Mouse (Mus musculus): Measurements from ENCODE around the gene Pitpnm2. TPM values are rescaled to one million over a fixed set of nuclear protein-coding genes. Genes with fewer than 3 reads are reported as not detected.
"Not testable (repeated sequence)": the region's sequence is repeated elsewhere in the genome, so short reads cannot be mapped to it uniquely, and the experiment has no call there.

The Pitpnm2 gene
- total RNA-seq, 2 experiments from 2014 or later = 50.0 to 57.2 TPM

DNA sequence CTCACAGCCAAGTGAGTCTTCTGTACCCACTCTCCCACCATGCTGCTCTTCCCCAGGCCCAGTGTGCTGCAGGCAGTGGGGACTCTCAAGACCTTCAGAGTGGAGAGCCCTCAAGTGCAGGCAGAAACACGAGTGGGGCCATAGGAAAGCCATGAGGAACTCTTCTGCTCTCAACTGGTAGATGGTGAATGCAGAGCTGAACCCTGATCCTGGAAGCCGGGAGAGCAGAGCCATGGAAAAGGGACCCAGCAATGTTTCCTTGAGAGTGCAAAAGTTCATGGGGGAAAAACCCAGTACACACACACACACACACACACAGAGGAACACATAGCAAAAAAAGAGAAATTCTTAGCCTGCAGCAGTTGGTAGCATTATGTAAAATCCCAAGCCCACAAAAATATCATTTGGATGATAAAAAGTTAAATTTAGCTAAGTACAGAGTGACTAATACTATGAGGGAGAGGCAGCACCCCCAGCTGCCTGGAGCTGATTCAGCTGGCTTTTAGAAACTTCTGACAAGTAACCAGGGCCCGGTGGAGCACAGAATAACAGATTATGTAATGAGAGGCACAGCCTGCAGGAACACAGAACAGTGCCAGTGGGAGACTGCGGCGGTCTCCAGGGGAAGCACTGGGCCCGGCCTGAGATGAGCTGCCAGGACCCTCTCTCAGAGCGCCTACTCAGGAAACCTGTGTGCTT lies 28.4 kb downstream of the Pitpnm2 start:
- DNase-seq = peak; percentile 83 to 86

DNA sequence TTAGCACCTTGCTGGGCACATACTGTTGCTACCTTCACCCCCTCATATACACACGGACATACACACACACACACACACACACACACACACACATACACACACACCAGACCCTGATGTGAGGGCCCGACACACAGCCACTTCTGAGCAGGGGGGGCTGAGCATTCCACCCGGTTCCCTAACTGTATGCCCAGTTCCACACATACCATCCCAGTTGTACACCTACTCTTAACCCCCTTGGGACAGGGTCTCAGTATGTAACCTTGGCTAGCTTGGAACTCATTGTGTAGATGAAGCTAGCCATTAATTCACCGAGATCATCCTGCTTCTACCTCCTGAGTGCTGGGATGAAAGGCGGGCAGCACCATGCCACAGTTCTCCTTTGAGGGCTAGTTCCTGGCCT lies 29.0 kb downstream of the Pitpnm2 start:
- no peak for DNase-seq

DNA sequence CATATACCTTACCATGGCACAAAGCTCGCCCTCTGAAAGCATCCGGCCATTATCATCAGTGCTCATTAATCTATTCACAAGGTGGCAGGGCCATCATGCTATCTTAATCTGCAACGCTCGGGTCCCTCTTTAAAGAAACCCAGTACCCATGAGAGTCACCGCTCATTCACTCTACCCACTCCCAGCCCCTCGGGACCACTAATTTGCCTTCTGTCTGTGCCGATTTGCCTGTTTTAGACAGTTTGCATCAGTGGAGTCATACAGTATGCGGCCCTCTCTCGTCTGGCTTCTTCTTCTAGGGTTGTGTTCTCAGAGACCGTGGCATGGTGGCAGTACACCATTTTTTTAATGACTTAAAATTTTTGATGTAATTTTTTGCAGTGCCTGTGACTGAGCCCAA lies 30.1 kb downstream of the Pitpnm2 start:
- DNase-seq = no peak

DNA sequence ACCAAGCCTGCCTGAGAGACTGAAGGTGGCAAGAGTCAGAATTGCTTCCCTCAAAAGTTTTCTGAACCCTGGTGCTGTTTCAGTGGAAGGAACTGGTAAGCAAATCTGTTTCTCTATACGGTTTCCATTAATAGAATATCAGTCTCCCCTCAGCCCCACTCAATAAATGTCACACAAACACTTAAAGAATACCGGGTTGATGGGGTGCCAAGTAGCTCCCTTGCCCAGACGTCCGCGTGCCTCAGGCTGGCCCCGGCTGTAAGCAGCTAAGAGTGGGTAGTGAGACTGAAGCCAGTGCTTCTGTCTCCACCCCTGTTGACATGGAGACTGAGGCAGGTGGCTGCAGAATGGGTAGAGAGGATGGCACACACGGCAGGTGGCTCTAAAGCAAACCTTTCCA lies 30.6 kb downstream of the Pitpnm2 start:
- no peak for DNase-seq

DNA sequence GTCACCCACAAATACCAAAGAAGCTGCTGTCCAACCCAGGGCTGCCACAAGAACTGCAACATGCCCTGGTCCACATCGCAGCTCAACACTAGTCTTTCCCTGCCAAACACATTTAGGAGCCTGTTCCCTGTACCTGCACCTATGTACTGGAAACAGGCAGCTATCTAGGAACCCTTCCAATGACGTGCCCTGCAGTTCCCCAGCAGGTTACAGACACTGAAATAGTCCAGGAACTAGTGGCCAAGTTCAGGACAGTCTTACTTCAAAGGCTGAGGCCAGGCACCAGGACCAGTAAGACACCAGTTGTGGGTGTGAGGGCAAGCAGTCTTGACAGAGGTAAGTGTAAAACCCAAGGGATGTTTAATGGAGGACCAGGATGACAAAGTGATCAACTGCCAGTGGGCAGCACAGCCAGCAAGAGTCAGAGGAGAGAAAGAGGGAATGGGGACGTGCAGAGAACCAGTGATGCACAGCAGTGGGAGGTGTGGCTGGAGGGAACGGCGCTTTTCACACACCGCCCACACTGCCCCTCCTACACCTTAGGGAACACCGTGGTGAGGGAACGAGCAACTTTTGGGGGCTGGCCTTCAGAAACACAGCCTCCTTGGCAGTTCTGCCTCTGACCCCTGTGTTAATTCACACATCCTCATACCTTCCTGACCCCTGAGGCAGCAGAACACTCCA lies 31.9 kb downstream of the Pitpnm2 start:
- no peak for DNase-seq

DNA sequence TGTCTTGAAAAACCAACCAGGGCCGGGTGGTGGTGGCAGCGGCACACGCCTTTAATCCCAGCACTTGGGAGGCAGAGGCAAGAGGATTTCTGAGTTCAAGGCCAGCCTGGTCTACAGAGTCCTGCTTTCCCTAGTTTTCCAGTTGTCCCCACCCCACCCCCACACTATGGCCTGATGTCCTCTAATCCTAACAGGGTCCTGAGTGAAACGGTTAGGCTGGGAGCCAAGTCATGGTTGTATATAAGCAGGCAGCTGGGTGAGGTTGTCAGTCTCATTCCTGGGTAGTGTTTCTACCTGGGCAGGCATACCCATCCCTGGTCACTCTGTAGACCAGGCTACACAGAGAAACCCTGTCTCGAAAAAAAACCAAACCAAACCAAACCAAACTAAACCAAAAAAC lies 32.5 kb downstream of the Pitpnm2 start:
- not testable (repeated sequence) for DNase-seq

DNA sequence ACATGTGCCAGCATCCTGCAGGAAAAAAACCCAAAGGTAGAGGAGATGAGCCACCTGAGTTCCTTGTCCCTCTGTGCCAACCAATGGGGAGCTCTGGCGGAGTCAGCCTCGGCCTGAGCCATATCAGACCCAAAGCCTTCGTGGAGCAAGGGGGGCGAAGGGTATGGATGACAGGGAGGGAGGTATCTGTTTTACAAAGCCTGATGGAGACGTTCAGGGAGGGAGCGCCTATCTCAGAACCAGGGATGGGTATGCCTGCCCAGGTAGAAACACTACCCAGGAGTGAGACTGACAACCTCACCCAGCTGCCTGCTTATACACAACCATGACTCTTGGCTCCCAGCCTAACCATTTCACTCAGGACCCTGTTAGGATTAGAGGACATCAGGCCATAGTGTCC lies 33.2 kb downstream of the Pitpnm2 start:
- DNase-seq = no peak

DNA sequence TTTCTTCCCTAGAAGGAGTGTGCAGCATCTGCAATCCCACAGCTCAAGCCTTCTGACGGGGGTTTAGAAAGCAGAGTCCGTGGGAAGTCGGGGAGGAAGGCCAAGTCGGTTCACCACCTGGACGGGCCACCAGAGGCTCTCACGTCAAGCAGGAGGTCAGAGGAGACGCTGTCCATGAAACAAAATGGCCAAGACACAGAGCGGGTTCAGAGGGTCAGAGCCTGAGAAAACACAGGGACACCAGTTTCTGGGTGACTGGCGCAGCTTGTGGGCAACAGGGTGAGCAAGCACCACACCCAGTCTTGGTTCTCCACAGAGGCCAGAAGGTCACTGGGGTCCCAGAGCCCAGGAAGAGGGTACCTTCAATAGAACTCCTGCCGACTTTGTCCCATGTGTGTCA lies 33.9 kb downstream of the Pitpnm2 start:
- no peak for DNase-seq

DNA sequence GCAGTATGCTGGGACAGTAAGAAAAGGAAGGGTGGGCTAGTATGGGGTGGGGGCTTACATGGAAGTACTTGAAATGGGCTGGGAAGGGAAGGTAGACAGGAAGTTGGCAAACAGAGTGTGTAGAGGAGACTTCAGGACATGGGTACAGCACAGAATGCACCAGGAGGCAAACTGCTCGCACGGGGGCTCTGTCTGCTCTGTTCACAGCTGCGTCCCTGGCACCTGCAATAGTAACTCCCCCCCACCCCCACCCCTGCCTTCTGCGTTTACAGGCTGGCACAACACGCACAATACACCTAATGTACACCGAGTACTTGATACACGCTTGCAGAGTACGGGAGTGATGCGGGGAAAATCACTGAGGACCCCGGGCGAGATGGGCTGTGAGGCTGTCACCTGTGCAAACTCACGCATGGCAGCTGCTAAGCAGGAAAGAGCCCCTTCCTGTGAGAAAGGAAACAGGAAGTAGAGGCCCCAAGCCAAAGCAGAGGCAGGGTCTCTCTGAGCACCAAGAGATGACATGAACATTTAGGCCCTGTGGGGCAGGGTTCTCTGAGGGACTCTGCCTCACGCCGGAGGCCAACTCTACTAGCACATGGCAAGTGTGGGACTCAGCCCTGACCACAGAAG lies 34.9 kb downstream of the Pitpnm2 start:
- no peak for DNase-seq

DNA sequence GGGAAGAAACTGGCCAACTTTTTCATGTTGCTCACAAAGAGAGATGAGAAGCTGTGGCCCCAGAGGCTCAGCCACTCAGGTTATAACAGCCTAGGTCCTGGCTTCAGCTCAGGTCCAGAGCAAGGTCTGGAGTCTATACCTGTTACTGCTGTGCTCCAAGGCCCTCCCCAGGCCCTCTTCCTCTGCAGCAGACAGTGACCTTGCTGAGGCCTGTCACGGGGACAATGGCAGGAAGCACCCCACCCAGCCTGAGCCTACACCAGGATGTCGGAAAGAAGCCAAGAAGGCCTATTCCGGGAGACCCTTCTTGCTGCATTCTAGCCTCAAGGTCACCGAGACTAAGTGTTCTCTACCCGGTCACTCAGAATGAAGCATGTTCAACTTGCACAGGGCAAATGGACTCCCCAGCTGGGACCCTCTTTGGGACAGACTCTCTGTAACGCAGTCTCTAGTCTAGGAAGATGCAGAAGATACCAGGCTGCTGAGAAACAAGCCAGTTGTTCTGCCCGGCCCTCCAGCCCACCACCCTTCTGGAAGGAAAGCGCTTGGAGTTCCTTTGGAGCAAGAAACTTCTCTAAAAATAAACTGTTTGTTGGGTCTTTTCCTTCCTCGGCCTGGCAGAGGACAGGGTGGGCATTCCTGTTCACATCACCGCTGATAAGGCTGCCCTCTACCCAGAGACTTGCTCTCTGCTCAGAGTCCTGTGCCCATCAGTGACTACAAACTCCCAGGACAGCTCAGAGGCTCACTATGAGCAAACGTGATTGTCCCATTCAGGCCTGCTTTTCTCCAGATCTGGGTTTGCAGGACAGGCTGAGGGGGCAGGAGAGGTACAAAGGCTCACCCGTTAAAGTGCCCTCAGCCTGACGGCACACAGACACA lies 35.7 kb downstream of the Pitpnm2 start:
- DNase-seq = peak; percentile 71 to 75

DNA sequence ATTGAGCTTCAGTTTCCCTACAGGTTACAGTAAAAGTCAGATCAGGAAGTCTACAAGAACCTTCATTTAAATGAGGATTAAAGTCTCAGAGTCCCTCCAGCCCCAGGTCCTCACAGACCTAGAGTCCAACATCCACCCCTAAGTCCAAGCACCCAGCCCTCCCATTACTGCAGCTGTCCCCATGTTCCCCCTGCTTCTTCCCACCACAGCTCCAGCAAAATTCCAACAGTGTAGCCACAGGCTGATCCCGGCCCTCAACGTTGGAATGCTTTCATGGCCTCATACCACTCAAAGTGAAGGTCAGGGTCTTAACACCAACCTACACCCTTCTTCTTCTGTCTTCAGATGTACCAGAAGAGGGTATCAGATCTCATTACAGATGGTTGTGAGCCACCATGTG lies 37.9 kb downstream of the Pitpnm2 start:
- DNase-seq = no peak

DNA sequence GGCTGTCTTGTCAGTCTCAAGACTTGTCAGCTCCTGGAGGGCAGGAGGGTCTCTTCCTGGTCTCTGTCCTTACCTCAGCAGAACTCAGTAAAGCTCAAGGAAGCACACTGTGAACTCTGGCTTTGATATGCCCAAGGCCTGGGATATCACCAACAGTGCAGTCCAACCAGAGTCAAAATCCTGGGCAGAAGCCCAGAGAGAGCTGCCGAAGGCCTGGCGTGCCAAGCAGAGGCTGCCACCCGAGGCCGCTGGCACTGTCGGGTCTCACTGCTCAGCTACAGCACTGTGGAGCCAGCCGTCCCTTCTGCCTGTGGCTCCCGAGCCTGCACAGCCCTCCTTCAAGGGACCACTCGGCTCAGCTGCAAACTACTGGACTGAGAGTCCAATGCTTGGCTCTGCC lies 38.3 kb downstream of the Pitpnm2 start:
- peak; percentile 87 to 89 for DNase-seq

DNA sequence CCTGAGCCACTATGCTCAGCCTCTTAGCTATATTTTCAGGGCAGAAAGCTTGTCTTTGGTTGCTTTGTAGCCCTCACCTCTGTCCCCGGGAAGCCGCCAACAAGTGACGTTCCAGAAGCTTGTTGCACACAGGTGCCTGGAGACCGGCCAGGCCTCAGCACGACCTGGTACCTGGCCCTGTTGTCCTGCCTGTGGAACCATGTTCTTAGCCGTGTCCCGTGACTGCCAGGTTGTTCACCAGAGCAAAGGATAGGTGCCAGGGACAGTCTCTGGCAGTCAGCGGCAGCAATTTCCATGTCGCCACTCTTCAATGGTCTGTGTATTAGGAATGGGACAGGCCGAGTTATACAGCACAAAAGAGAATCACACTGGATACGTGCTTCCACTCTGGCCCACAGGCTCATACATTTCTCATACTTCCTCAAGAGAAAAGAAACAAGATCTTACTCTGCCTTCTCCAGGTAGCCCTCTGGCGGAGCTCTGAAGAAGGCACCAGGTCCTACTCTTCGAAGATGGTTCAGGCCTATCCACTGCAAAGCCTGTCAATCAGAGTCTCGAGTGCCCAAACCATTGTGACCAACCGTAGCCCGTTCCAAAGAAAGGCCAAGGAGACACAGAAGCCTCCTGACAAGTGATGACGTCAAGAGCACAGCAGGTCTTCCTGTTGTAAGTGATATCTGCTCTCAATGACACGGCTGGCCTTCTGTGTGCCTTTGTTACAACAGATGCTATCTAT lies 39.1 kb downstream of the Pitpnm2 start:
- DNase-seq = peak; percentile 47 to 56

DNA sequence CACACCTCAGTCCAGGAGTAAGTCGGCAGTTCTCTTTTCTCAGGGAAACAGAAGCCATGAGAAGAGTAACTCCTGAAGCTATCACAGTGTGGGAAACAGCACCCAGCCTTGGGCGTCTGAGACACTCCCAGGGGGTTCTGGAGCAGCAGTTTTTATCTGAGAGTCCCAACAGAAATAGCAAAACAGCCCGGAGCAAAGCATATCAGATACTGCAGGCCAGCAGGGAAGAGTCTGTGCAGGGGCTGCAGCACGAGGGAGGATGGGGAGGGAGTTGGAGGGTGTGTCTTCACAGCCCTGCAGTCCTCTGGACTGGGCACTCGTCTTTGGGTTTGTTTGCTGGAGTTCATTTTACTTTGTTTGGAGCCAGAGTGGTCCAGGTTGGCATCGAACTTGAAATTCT lies 39.7 kb downstream of the Pitpnm2 start:
- no peak for DNase-seq

DNA sequence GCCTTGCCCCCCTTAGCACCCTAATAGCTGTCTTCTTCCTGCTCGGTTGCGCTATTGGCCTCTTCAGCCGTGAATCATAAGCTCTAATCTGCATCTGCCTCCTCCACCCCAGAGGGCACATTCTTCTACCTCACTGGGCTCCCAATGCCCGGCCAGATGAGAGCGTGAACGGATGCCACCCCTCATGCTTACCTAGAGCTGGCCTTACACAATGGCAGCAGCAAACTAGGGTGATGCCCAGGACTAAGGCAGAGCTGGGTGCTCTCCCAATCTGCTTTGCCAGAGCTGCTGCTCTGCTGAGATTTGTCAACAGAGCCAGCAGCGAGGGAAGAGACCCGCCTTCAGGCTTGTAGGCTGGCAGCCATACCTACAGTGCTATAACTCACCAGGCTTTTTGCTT lies 41.5 kb downstream of the Pitpnm2 start:
- DNase-seq = no peak

DNA sequence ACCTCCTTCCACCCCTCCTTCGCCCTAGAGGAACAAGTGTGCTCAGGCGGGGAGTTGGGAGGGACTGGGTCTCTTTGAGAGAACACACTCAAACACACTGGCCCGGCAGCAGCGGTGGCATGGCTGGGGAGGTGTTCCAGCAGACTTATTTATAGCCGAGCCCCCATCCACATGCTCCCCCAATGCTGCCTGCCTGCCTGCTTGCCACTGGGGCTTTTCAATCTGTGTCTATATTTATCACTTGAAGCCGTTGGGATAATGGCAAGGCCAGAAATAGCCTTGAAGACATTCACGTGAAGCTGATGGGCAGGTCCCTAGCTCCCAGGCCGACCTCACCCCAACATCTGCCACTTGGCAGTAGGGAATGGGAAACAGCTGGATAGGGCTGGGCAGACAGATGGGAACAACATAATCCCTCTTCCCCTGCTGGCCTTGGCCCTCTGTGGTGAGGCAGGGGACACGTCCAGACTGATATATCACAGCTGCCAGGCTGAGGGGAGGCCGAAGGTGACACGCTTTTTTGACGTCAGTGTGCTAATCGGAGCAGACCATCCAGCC lies 43.0 kb downstream of the Pitpnm2 start:
- DNase-seq = peak in 1 of 2 experiments; percentile 48

DNA sequence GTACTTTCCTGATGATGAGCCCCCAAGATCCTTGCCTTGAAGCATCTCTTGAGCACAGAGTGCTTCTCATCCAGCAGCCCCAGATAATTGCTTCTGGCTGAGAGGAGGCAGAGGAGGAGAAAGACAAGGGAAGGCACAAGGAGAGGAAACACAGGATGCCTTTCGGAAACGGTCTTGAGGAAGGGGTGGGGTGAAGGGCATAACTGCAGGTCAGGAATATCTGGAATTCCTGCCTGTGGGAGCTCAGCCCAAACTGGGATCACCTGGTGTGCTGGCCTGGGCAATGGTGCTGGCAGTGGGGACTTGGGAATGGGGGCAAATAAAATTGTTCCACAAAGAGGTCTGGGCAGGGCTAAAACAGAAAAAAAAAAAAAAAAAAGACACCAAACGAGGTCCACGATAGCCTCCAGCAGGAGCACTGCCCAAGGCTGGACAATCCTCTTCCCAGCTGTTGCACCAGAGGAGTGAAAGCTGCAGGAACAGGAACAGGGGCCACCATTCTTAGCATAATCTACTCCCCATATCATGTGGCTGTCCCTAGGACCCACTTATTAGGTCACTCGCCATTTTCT lies 43.7 kb downstream of the Pitpnm2 start:
- no peak for DNase-seq

DNA sequence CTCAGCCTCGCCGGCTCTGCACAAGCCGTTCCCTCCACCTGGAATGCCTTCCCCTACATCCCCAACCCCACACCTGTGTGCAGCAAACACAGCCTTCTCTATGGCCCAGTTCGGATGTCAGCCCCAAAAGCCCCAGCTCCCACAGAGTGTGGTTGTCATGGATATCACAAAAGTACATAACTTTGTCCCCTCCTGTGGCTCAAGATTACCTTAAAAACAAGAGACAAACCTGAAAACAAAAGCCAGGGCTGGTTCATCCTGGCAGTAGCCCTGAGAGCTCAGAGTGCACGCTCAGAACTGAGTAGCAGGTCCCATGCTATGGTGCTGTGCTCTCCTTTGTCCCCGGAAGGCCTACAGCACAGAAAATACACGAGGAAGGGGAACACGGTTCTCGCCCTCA lies 44.3 kb downstream of the Pitpnm2 start:
- DNase-seq = no peak

DNA sequence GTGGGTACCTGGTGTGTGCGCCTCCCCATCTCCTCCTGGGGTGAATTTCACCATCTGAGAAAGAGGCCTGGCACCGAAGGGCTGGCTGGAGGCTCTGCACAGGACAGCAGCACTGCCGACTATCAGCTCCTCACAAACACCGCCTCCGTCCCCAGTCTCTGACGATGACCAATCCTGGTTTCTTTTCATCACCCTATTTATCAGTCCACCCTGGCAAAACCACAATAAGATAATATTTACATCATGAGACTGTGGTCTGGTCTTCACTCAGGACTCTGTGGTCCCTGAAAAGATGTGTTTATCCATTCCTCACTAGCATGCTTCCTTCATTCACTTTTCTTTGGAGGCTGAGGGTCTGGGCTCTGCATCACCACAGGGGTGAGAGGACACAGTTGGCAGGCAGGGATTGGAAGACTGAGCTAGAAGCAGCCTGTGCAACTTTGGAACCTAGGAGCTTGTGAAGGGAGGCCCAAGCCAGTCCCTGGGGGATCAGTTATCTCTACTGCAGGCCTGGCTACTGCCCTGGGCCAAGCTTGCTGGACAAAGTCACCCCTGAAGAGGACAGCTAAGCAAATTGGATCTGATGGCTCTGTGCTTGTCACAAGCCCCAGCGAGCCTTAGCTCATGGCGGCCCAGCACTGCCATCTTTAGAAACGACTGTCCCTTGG lies 45.3 kb downstream of the Pitpnm2 start:
- DNase-seq = no peak

DNA sequence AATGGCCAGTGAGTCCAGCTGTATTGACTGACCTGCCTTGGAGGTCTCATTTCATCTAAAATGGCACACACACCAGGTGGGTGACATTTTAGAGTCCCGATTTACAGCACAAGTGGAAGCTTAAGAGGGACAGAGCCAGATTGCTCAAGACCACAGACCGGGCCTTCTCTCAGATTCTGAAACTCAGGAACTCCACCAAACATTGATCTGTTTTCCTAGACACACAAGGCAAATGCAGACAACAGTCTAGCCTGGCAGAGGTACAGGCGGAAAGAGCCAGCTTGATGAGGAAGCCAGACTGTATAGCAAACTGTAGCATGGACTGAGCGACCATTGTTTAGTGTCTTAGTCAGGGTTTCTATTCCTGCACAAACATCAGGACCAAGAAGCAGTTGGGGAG lies 46.3 kb downstream of the Pitpnm2 start:
- no peak for DNase-seq

DNA sequence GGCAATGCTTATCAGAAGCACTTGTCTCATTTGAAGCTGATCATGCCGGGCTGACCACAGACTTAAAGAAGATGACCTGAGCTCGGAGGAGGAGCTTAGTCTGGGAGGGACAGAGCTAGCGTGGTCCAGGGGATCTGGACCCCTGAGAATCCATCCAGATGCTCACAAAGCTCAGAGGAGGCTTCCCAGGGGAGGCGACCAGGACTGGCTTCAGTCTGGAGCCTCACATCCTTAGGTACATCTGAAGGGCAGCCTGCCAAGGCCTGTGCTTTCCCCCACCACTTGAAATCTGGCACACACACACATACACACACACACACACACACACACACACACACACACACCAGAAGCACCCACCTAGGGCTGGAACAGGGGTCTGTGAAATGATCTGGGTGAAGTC lies 47.5 kb downstream of the Pitpnm2 start:
- DNase-seq = no peak
